Mouse (Mus musculus) 3T3-L1 (cell line): Measurements from ENCODE around the gene Nrde2.

Experiments
- DNase-seq: peaks from one replicate; pipeline ENCODE4 v3.0.0-alpha.2; 2015; ENCODE audit warnings: low read depth, low spot score

Nrde2 gene

GRCm38 (mm10) chr12:100178898-100179440 is 19.5 kb upstream of the Nrde2 start:
- no peak for DNase-seq

- no peak for DNase-seq
Observed at GRCm38 (mm10) chr12:100176469-100177056, 17.1 kb upstream of the Nrde2 start.

DNA sequence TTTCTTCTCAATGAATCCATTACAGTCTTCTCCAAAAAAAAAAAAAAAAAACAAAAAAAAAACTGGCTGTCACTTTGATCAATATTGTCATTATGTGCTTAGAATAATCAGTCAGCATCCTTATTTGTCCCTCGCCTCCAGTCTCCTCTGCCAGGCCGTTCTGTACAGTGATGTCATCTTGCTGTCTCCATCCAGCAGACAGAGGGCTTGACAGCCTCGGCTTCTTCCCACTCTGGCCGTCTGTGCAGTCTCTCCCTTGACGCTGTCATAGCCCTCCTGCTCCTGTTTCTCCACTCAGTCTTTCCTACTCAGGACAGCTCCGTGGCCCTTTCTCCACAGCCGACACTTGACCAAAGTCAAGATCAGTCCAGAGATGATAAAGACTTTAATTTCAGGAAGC is 13.0 kb upstream of the Nrde2 start:
- DNase-seq = no peak

DNA sequence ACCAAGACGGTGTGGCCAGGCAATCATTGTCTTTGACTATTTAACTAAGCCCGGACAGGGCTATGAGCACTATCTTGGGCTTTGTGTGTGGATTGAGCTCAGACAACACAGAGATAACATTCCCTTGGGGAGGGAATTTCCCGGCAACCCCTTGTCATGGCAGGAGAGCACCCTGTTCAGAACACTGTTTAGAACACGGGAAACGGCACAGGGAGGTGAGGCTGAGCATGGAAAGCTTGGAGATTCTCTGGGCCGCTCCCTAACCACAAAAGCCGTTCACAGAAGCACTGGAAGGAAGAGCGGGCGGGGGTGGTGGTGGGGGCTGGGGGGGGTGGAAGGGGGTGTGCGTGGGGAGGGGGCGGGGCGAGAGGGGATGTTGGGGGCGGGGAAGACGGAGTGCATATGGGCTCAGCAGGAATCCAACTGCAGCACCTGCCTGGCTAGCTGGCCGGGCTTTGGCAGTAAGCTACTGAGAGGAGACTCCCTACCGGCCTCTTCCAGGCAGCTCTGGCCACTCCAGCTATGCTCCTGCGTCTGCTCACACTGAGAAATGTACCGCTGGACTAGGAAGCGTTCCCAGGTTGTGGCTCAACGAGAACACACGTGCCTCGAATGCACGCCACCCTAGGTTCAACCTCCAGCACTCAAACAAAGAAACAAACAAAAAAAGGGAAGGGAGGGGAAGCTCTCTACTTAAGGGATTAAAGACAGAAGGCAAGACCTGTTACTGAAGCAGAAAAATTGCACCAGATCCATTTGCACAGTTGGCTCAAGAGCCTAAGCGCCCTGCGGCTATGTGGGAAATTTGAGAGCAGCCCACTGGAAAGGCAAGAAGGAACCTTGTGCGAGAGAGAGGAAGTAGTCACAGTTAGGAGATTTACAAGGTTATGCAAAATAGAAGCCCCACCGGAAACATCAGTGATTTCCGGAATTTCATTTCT is 8.7 kb upstream of the Nrde2 start:
- DNase-seq = no peak

DNA sequence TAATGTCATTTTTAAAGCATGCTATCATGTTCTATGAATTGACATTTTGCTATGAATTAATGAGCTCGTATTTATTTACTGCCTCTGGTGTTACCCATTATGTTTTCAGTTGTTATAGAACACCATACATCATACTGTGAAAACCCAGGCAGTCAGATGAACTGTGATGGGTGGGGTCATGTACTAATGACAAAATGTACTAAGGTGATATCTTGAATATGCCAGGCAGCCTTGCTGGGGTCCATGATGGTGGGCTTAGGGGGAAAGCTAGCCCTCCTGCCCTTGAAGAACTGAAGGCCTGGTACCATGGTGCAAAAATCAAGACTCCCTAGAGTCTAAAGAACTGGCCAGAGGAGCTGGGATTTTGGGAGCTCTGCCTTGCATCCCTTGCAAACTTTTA is 8.0 kb upstream of the Nrde2 start:
- DNase-seq = no peak

GRCm38 (mm10) chr12:100166939-100167338 is 7.5 kb upstream of the Nrde2 start:
- DNase-seq = no peak

DNA sequence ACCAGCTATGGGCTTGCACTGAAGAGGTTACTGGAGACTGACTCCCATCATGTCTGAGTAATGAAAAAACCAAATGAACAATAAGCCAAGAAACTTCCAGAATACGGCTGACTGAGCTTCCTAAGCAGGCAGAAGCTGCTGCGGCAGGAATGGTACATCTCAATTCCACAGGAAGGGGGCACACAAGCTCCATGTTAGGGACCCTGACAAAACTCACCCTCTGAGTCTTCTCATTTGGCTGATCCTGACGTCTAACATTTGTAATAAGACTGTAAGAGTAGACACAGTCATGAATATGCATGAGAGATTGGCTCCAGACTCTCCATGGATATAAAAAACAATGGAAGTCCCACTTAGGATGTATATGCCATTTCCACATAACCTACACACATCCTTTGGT is 6.7 kb upstream of the Nrde2 start:
- DNase-seq = peak; percentile 56

DNA sequence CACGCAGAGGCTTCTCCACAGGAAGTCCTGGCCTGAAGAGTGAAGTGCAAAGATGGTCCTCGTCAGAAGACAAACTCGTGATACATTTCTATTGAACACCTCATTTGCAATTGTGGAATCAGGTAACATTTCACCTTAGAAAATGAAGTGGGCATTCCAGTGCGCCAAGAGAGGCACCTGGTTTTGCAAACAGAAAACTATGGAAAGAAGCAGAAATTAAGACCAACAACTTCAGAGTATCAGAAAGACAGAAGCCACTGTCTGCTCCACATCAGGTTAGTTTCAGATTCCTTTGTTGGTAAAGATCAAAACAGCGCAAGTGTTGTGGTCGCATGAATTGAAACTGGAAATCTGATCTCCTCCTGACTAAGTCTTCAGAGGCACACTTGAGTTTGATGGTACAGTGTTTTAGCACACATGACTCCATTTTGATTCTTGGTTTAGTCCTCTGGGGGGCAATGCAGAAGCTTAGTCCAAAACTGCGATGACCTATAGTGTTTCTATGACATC is 5.6 kb upstream of the Nrde2 start:
- DNase-seq = no peak

DNA sequence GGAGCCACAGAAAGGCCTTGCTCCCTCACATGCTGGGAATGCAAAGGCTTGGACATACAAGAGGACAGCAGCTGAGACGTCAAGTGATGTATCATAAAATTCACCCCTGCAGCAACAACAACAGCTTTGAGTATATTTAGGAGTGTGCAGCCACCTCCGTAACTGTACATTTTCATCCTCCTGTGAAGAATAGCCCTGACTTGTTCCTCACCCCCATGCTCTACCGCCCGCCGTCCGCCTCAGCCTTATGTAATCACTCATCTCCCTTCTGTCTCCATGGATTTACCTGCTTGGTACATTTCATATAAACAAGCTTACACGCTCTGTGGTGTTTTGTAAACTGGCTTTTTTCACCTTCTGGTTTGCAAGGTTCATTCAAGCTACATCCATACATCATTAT is 7.0 kb downstream of the Nrde2 start:
- no peak for DNase-seq

GRCm38 (mm10) chr12:100144269-100144668 is 15.2 kb downstream of the Nrde2 start:
- no peak for DNase-seq

- no peak for DNase-seq
Observed at GRCm38 (mm10) chr12:100143737-100144136, 15.7 kb downstream of the Nrde2 start.

DNA sequence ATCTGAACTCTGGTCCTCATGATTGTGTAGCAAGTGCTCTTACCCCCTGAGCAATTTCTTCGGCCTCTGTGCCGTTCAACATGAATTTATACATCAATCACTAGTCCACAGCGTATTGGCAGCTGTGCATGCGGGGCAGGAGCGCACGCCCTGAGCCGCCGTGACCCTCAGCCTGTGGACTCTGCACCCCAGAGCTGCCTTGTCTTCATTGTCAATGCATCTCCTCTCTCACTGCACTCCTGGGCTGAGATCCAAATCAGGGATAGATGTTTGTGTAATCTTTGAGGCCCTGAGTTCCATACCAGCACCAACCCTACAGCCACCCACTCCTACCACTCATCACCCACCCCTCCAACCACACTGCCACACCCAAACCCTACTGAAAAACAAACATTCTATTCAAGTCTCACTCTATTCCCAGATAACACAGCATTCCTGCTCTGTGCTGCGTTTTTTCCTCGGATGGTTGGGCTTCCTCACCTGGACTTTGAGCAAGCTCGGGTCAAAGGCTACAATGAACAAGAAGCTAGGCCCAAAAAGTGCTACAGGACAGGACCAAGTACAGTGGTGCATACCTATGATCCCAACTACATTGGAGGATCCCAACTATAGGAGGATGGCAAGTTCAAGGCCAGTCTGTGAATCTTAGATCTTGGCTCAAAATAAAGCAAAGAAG is 16.5 kb downstream of the Nrde2 start:
- DNase-seq = peak; percentile 13

DNA sequence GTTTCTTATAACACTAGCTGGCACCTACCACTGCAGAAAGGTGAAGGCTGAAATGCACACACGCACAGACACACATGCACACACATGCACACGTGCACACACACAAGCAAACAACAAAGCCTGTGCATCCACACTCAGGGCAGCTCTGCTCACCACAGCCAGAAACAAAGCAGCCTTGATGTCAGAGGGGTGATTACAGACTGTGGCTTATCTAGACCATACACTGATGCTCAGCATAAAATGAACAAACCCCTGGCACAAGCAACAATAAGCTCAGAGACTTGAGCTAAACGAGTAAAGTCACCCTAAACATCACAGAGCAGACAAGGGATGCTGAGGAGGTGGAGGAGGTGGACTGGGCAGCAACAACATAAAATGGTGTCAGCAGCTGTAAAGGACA is 24.3 kb downstream of the Nrde2 start:
- no peak for DNase-seq

DNA sequence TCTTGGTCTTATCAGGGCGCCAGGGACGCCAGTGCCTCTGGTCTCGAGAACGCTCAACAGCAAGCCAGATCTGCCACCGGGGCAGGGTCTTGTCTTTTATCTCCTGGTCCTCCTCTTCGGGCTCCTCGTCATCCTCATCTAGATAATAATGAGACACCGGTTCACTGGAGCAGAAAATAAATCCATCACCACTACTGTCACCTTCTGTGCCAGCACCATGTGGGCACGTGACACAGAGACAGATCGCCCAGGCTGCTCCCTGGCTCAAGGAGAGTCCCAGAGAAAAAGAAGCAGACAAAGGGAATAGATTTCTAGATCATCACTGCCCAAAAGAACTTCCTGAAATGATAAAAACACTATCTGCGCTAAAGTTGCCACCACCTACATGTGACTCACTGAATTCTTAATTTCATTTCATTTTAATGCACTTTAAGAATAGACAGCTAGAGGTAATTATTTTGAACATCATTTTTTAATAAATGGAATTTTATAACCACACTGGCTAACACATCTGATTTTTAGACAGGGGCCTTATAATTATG is 25.0 kb downstream of the Nrde2 start:
- no peak for DNase-seq

GRCm38 (mm10) chr12:100131655-100132054 is 27.8 kb downstream of the Nrde2 start:
- DNase-seq = peak; percentile 86

- DNase-seq = no peak
Observed at GRCm38 (mm10) chr12:100131167-100131566, 28.3 kb downstream of the Nrde2 start.

- DNase-seq = no peak
Observed at GRCm38 (mm10) chr12:100128961-100129360, 30.5 kb downstream of the Nrde2 start.

- no peak for DNase-seq
Observed at GRCm38 (mm10) chr12:100128522-100128921, 30.9 kb downstream of the Nrde2 start.

GRCm38 (mm10) chr12:100127866-100128480 is 31.5 kb downstream of the Nrde2 start:
- no peak for DNase-seq

- DNase-seq = no peak
Observed at GRCm38 (mm10) chr12:100126968-100127865, 32.2 kb downstream of the Nrde2 start.
